Mouse (Mus musculus): ENCODE results near the gene 2310057J18Rik. TPM values are rescaled to one million over a fixed set of nuclear protein-coding genes. Genes with fewer than 3 reads are reported as not detected.
"Not testable (repeated sequence)": the region's sequence is repeated elsewhere in the genome, so short reads cannot be mapped to it uniquely, and the experiment has no call there.

2310057J18Rik gene
- not detected for total RNA-seq (2021)
- long read RNA-seq, experiment 1, result 0 reads
- long read RNA-seq, experiment 2, result 0 reads

DNA sequence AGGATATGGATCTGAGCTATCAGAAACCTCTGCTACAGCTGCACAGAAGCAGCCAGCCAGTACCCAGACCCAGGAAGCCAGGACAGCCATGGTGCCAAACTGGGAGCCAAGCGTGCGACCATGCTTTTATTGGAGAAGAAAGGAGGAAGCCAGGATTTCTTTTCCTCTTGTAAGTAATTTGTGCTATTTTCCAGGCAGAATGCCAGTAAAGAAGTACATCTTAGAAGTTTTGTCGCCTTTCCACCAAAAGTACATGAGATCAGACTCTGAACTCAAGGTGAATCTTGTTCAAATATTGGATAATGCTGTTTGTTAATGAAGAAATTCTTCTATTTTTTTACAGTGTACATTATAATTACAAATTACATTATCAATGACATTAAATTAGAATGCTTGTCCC, at the start of gene 2310057J18Rik:
Gene 2310057J18Rik (minus strand): TSS at position 101 of the 400 bp plus-strand sequence.
- no peak for DNase-seq

DNA sequence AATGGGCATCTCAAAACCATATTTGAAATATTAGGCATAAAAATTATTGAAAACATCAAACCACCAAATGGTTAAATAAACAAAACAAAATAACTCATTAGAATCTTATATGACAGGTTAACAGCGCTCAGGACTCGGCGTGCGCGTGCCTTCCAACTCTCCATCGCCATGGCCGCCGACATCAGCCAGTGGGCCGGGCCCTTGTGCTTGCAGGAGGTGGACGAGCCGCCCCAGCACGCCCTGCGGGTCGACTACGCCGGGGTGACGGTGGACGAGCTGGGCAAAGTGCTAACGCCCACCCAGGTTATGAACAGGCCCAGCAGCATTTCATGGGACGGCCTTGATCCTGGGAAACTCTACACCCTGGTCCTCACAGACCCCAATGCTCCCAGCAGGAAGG, 43.9 kb upstream of the 2310057J18Rik start:
- DNase-seq, result not testable (repeated sequence)

- DNase-seq, result no peak
Measured at GRCm38 (mm10) chr10:29019496-29020270, 33.6 kb upstream of the 2310057J18Rik start.

- DNase-seq, result no peak
Measured at GRCm38 (mm10) chr10:28997776-28998175, 11.7 kb upstream of the 2310057J18Rik start.

GRCm38 (mm10) chr10:28988990-28989389, 2.9 kb upstream of the 2310057J18Rik start:
- DNase-seq, result no peak

DNA sequence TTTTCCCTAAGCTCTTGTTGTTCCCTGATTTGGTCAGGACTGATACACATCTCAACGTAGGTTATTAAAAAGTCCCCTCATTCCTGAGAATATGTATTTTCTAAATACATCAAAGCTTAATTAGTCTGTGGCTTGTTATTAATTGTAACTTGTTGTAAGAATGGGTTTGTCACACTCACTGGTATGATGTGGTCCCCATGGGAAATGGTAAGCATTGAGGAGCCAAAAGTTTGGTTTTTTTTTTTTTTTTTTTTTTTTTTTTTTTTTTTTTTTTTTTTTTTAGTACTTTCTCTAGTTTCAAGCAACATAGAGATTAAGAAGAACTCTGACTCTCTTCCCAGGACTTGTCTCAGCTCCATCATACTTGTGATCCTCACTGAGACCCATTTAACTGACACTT, 17.9 kb downstream of the 2310057J18Rik start:
- no peak for DNase-seq

- DNase-seq, result no peak
Measured at GRCm38 (mm10) chr10:28955138-28955537, 31.0 kb downstream of the 2310057J18Rik start.

DNA sequence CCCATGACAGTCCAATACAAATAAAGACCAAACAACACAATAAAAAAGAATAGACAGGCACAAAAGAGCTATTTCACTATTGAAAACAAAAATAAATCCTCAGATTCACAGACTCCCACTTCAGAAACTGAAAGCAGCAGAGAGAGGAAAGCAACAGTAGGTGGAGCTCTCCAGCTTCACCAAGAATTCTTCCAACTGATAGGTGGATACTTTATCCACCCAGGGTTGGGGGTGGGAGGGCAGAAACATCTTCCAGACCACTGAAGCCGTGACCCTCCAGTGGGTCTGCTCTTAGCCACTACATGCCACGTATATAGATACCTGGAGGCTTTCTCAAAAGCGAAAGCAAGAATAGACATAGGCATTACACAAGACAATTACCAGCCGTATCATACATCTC, 31.6 kb downstream of the 2310057J18Rik start:
- no peak for DNase-seq

Other genes with a start within 250 kb of the 2310057J18Rik start
- gene Soga3, start 157.5 kb upstream of the 2310057J18Rik start, total RNA-seq (2021), result under 1 TPM in 1 of 2 experiments, not detected in 1; 0.29 TPM
- gene Gm49353, start 212.7 kb upstream of the 2310057J18Rik start, total RNA-seq (2021), result under 1 TPM in 1 of 2 experiments, not detected in 1; 0.75 TPM
- gene 9330159F19Rik, start 225.3 kb upstream of the 2310057J18Rik start, total RNA-seq (2021), result 10 to 100 TPM; 35.6 to 39.9 TPM